Mouse (Mus musculus) layer of hippocampus, adult 8-10 months (tissue): ENCODE data around the gene Slc1a5. TPM values are rescaled to one million over a fixed set of nuclear protein-coding genes. Genes with fewer than 3 reads are reported as not detected.

Experiments
- DNase-seq, 2 experiments: peaks; one replicate each; pipeline ENCODE4 v3.0.0; 2022; ENCODE audit warnings: low spot score in 2 of 2
- total RNA-seq, 4 experiments: library from RNA; stranded (reverse); gene quantifications; 2 replicates each; pipeline ENCODE4 v1.2.4; 2022

The Slc1a5 gene
- total RNA-seq, 4 experiments from 2014 or later = 2.5 to 11.0 (median 5.5) TPM

GRCm38 (mm10) chr7:16845820-16846167 is 64.7 kb downstream of the Slc1a5 start:
- DNase-seq = no peak

- DNase-seq = no peak
Measured at GRCm38 (mm10) chr7:16846775-16847174, 65.6 kb downstream of the Slc1a5 start.

- no peak for DNase-seq
Measured at GRCm38 (mm10) chr7:16847507-16847906, 66.4 kb downstream of the Slc1a5 start.

Other genes with a start within 250 kb of the Slc1a5 start
- 100 to 1,000 TPM; 115 to 133 (median 122) TPM for gene Arhgap35, start 166.3 kb upstream of the Slc1a5 start, total RNA-seq
- gene Ceacam15, start 105.6 kb upstream of the Slc1a5 start, total RNA-seq = not detected
- not detected for gene Ceacam9, start 59.4 kb upstream of the Slc1a5 start, total RNA-seq
- 100 to 1,000 TPM; 243 to 255 (median 246) TPM for gene Ap2s1, start 42.9 kb upstream of the Slc1a5 start, total RNA-seq
- gene Strn4, start 34.5 kb downstream of the Slc1a5 start, total RNA-seq = 100 to 1,000 TPM; 261 to 298 (median 279) TPM
- gene Fkrp, start 35.4 kb downstream of the Slc1a5 start, total RNA-seq = 10 to 100 TPM; 45.2 to 50.7 (median 45.8) TPM
- gene Prkd2, start 61.6 kb downstream of the Slc1a5 start, total RNA-seq = 1 to 10 TPM; 5.6 to 7.8 (median 6.6) TPM
- gene Dact3, start 94.0 kb downstream of the Slc1a5 start, total RNA-seq = 100 to 1,000 TPM; 142 to 151 (median 149) TPM
- gene Gng8, start 110.4 kb downstream of the Slc1a5 start, total RNA-seq = 1 to 10 TPM; 1.3 to 3.4 (median 2.5) TPM
- not detected for gene Ptgir, start 125.2 kb downstream of the Slc1a5 start, total RNA-seq
- 1,000 to 10,000 TPM; 1,722 to 2,104 (median 1,900) TPM for gene Calm3, start 142.8 kb downstream of the Slc1a5 start, total RNA-seq
- gene Pnmal2, start 163.3 kb downstream of the Slc1a5 start, total RNA-seq = 100 to 1,000 TPM; 311 to 360 (median 338) TPM
- gene Pnmal1, start 178.3 kb downstream of the Slc1a5 start, total RNA-seq = 100 to 1,000 TPM in 2 of 4 experiments, 10 to 100 TPM in 2; 93.0 to 128 (median 106) TPM
- gene Gm42372, start 201.7 kb downstream of the Slc1a5 start, total RNA-seq = 10 to 100 TPM; 47.3 to 63.6 (median 51.9) TPM
- gene Ccdc8, start 211.4 kb downstream of the Slc1a5 start, total RNA-seq = 1 to 10 TPM; 2.0 to 2.6 (median 2.3) TPM
- 100 to 1,000 TPM; 147 to 166 (median 151) TPM for gene Ppp5c, start 246.6 kb downstream of the Slc1a5 start, total RNA-seq